Mouse (Mus musculus) cerebellum, adult 2 months (tissue): ENCODE measurements around the gene Plppr3. TPM values are rescaled to one million over a fixed set of nuclear protein-coding genes. Genes with fewer than 3 reads are reported as not detected.

Experiments used
- DNase-seq, 2 experiments: peaks; one replicate each; pipeline ENCODE4 v3.0.0; 2021
- H3K27ac ChIP-seq: fragments of 200-500 bp; 2 replicates; pipeline ENCODE4 v1.5.1; 2012; ENCODE audit warnings: low read length, control low read depth, inconsistent platforms; ENCODE audit not compliant: insufficient read depth
- H3K27me3 ChIP-seq: fragments of 200-500 bp; 2 replicates; pipeline ENCODE4 v1.6.1; 2012; ENCODE audit warnings: inconsistent platforms, mild to moderate bottlenecking, low read length, moderate library complexity; ENCODE audit not compliant: control insufficient read depth, insufficient read depth
- H3K4me1 ChIP-seq: fragments of 200-500 bp; 2 replicates; pipeline ENCODE4 v1.6.1; 2011; ENCODE audit warnings: low read length; ENCODE audit not compliant: control insufficient read depth, insufficient read depth
- H3K4me3 ChIP-seq: fragments of 200-500 bp; replicated peaks from 2 replicates; pipeline ENCODE3; 2011; ENCODE audit warnings: mild to moderate bottlenecking, low read depth, low read length, control low read depth; ENCODE audit not compliant: insufficient read depth
- CTCF ChIP-seq: fragments of 200-500 bp; IDR thresholded peaks from 2 replicates; pipeline ENCODE4 v1.5.1; 2011; ENCODE audit warnings: low read depth, mild to moderate bottlenecking, control low read depth, low read length, moderate library complexity, borderline replicate concordance; ENCODE audit not compliant: insufficient read depth
- POLR2A ChIP-seq: fragments of 200-500 bp; IDR thresholded peaks from 2 replicates; pipeline ENCODE4 v1.6.1; 2011; ENCODE audit warnings: low read length, control low read depth, borderline replicate concordance; ENCODE audit not compliant: insufficient read depth
- WGBS: fragments of 180-500 bp; shearing (Covaris S2); methylation state at CpG from one replicate; pipeline ENCODE4 v1.1.7; 2018; 5-methylcytosine and 5-hydroxymethylcytosine counted together
- polyA plus RNA-seq: library from polyadenylated mRNA; depleted of rRNA; stranded (reverse); fragments of >200 nt; gene quantifications from 2 replicates; pipeline ENCODE4 v1.2.3, GENCODE M21; 2012

The Plppr3 gene
- polyA plus RNA-seq, 1 experiment, result 49.3 TPM

DNA sequence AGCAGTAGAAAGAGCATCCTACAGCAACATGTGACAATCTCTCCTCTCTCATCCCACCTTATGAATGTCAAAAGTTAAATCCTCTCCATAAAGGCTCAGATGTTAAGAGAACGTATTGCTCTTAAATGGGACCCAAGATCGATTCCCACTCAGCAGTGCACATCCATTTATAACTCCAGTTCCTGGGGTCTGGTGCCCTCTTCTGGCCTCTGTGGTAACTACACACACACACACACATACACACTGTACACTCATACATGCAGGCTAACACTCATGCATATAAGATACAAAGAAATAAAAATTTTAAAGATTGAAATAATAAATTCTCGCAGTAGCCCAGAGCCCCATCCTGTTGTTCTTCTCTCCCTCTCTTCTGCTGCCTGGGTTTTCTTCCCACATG, 37.5 kb downstream of the Plppr3 start:
- no peaks in the 10 kb centered on the region for H3K27me3 ChIP-seq
- no peak overlapping the region for H3K27ac ChIP-seq
- H3K4me1 ChIP-seq, result peaks cover 5% of the 10 kb centered on the region; the same call in 1 of the 2 replicates
- no peak for DNase-seq
- no peak overlapping the region for H3K4me3 ChIP-seq
- TF ChIP-seq CTCF (no peak; the same call in 1 of the 2 replicates), POLR2A (no peak)
- 94% methylated on average over 3 of the region's 3 CpGs for WGBS

DNA sequence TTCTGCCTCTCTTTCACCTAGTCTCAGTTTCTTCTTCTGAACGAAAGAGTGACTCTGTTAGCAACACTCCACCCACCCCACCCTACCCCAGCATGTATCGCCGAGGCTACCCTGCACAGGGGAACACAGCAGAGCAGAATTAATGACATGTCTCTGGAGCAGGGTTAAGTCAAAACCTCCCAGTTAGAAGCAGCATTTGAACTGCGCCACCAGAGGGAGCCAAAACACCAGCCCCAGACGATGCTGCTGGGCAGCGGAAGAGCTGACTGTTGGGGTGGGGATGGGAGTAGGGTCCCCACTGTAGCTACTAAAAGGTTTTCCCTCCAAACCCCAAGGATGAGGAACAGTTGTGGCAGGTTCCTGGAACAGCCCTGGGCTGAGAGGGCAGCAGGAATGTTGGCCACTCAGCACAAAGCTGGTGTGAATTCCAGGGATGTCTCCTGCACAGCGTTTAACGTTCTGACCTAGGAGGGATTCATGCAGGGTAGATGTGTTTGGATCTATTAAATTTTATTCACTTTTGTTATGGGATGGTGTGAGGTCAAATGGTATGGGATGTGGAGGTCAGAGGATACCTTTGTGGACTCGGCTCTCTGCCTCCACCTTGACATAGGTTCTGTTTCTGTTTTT, 39.5 kb downstream of the Plppr3 start:
- Histone ChIP-seq H3K27ac (no peak overlapping the region), H3K4me1 (no peaks in the 10 kb centered on the region), H3K4me3 (peak overlapping the region; percentile 14), H3K27me3 (no peaks in the 10 kb centered on the region)
- peak; percentile 70 to 79 for DNase-seq
- WGBS, result 20% methylated on average over 9 of the region's 9 CpGs
- no peak for TF ChIP-seq POLR2A
- peak; percentile 94 for TF ChIP-seq CTCF

DNA sequence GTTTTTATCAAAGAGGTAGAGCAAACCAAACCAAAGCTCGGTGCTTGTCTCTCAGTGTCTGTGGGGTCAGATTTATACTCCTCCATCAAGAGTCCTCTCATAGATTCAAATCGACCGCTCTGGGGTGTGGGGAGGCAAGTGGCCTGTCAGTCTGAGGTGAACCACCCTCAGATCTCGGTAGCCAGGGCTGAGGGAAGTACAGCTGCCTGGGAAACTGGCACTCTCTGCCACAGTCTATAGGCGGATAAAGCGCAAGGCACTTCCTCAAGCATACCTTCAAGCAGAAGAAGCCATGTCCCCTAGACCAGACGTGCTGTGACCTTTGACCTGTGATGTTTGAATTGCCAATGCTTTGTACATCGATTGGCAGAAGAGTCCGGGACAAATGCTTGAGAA, 41.6 kb downstream of the Plppr3 start:
- Histone ChIP-seq H3K27me3 (no peaks in the 10 kb centered on the region), H3K4me1 (no peaks in the 10 kb centered on the region), H3K4me3 (no peak overlapping the region), H3K27ac (no peak overlapping the region)
- no peak for DNase-seq
- 80% methylated on average over 9 of the region's 9 CpGs for WGBS
- no peak for TF ChIP-seq CTCF
- no peak for TF ChIP-seq POLR2A

DNA sequence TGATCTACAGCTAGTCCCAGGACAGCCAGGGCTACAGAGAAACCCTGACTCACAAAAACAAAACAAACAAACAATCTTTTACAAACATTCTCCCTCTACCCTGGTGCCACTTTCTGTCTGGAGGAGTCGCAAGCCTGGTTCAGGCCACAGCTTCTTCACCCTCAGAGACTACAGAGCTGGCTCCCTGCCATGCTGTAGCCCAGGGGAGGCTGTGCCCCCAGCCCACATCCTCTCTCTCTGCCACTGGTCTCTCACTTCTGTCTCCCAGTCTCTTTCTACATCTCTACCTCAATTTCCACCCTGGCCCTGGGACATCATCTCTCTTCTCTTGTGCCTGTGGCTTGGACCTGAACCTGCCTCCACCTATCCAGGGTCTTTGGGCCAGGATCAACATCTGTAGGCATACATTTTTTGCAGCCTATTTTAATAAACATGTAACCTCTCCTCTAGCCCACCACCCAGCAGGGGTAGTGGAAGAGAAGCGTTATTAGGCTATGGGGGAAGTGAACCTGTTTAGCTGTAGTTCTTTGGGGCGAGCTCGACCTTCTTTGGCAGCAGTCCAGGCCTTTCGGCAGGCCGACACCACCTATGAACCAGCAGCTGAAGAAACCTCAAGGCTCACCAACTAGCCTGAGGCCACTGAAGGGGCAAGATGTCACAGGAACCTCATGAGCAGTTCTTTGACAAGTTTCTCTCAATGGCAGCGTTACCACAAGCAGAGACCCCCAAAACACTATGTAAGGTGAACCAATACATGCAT, 42.2 kb downstream of the Plppr3 start:
- no peaks in the 10 kb centered on the region for H3K27me3 ChIP-seq
- no peak overlapping the region for H3K27ac ChIP-seq
- no peak for DNase-seq
- 56% methylated on average over 7 of the region's 7 CpGs for WGBS
- no peaks in the 10 kb centered on the region for H3K4me1 ChIP-seq
- no peak for TF ChIP-seq POLR2A
- TF ChIP-seq CTCF, result no peak
- no peak overlapping the region for H3K4me3 ChIP-seq

DNA sequence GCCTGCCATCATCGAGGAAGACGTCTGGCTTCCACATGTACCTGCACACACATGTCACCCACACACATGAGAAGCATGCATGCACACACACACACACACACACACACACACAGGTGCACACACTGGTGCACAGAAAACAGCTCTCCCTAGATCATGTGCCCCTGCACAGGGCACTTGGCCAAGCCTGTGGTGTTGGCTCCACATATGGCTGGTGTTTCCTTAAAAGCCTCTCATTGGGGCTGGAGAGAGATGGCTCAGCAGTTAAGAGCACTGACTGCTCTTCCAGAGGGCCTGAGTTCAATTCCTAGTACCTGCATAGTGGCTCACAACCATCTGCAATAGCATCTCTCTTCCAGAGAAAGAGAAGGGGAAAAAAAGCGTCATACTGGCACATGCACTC, 42.9 kb downstream of the Plppr3 start:
- no peak overlapping the region for H3K27ac ChIP-seq
- H3K4me1 ChIP-seq, result no peaks in the 10 kb centered on the region
- no peak for TF ChIP-seq CTCF
- no peak for TF ChIP-seq POLR2A
- no peak for DNase-seq
- no peak overlapping the region for H3K4me3 ChIP-seq
- H3K27me3 ChIP-seq, result no peaks in the 10 kb centered on the region
- 76% methylated on average over 3 of the region's 3 CpGs for WGBS

DNA sequence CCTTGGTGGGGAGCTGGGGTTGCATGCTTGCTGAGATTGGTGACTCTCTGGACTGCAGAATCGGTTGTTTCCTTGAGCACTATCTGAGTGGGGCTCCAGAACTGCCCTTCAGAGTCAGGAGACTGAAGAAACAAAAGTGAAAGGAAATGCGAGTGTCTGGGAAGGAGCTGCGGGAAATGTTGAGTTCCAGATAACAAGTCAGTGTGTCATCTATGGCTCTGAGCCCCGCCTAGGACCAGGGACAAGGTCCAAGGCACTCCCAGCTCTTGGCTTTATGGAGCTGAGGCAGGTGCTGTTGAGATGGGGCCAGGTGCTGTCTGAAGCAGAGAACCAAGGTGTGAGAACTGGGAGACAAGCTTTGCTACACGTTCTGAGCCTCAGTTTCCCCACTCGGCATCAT, 50.0 kb downstream of the Plppr3 start:
- WGBS, result 51% methylated on average over 6 of the region's 6 CpGs
- H3K4me3 ChIP-seq, result no peak overlapping the region
- H3K4me1 ChIP-seq, result no peaks in the 10 kb centered on the region
- TF ChIP-seq CTCF (no peak), POLR2A (no peak)
- no peak overlapping the region for H3K27ac ChIP-seq
- H3K27me3 ChIP-seq, result no peaks in the 10 kb centered on the region
- DNase-seq, result no peak

DNA sequence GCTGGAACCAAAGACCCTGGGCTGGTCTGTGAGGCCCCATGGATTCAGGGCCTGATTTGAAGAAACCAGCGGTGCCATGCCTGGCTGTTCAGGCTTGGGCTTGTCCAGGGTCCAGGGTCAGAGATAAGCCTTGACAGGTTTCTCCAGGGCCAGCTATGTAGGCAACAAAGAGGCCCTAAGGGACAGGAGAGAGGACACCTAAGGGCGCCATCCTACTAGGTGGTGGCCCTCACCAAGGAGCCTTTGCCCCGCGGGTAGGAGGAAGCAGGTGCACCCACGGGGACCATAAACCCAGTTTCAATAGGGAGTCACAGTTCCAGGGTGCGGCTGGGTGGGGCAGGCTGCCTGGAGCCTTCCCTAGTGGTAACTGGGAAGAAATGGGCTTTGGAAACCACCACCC, 51.4 kb downstream of the Plppr3 start:
- Histone ChIP-seq H3K27ac (no peak overlapping the region), H3K27me3 (no peaks in the 10 kb centered on the region), H3K4me1 (no peaks in the 10 kb centered on the region), H3K4me3 (no peak overlapping the region)
- DNase-seq, result no peak
- 78% methylated on average over 6 of the region's 6 CpGs for WGBS
- TF ChIP-seq CTCF, result no peak
- no peak for TF ChIP-seq POLR2A

DNA sequence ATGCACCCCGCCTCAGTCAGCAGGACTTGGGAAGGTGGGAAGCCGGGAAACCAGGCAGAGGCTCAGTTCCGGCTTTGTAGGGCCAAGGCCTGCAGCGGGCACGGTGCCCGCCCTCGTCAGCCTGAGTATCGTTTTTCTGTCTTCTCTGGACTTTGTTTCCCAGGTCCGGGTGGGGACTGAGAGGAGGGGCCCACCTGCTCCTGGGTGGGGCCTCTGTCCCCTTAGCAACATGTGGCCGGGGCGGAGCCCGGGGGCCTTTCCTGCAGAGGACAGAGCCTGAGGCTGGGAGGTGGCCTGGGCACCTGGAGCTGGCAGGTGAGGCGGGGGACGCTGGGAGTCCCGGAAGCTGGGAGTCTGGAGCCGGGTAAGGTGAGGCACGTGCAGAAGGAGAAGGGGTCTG, 52.1 kb downstream of the Plppr3 start:
- WGBS, result 31% methylated on average over 17 of the region's 17 CpGs
- DNase-seq, result no peak
- Histone ChIP-seq H3K4me1 (no peaks in the 10 kb centered on the region), H3K27ac (no peak overlapping the region), H3K27me3 (no peaks in the 10 kb centered on the region), H3K4me3 (no peak overlapping the region)
- no peak for TF ChIP-seq POLR2A
- TF ChIP-seq CTCF, result no peak
